Mouse (Mus musculus): ENCODE measurements around the gene Plcd3. TPM values are rescaled to one million over a fixed set of nuclear protein-coding genes. Genes with fewer than 3 reads are reported as not detected.

The Plcd3 gene
- total and polyA plus RNA-seq, 2 experiments from 2014 or later, result 16.3 to 38.9 TPM

GRCm38 (mm10) chr11:103095107-103095670, 6.3 kb downstream of the Plcd3 start:
- peak overlapping the region; percentile 97 for H3K27ac ChIP-seq (ENCODE audit: low read depth)
- no peak overlapping the region for H3K4me3 ChIP-seq (ENCODE audit: low read depth, low read length)
- H3K9me3 ChIP-seq (replicated peaks; ENCODE audit: control insufficient read depth, low read length), result no peaks in the 10 kb centered on the region
- TF ChIP-seq CTCF (IDR thresholded peaks at IDR 0.05; ENCODE audit: low read depth) (no peak), EP300 (IDR thresholded peaks at IDR 0.05; ENCODE audit: low read depth) (no peak)
- DNase-seq (ENCODE audit: low spot score) (no peak), ATAC-seq (ENCODE audit: insufficient read depth, low read depth) (no peak)
- WGBS, result 74% methylated on average over 9 of the region's 9 CpGs
- peaks cover 53% of the 10 kb centered on the region for H3K4me1 ChIP-seq (ENCODE audit: control insufficient read depth, insufficient read depth)
- no peak overlapping the region for H3K4me2 ChIP-seq (ENCODE audit: low read depth, low read length)
- no peaks in the 10 kb centered on the region for H3K36me3 ChIP-seq (replicated peaks; ENCODE audit: control insufficient read depth, insufficient read depth, low read length)
- no peaks in the 10 kb centered on the region for H3K27me3 ChIP-seq (ENCODE audit: control insufficient read depth, insufficient read depth, low read length)
- H3K9ac ChIP-seq (replicated peaks; ENCODE audit: low read depth, low read length), result no peak overlapping the region

DNA sequence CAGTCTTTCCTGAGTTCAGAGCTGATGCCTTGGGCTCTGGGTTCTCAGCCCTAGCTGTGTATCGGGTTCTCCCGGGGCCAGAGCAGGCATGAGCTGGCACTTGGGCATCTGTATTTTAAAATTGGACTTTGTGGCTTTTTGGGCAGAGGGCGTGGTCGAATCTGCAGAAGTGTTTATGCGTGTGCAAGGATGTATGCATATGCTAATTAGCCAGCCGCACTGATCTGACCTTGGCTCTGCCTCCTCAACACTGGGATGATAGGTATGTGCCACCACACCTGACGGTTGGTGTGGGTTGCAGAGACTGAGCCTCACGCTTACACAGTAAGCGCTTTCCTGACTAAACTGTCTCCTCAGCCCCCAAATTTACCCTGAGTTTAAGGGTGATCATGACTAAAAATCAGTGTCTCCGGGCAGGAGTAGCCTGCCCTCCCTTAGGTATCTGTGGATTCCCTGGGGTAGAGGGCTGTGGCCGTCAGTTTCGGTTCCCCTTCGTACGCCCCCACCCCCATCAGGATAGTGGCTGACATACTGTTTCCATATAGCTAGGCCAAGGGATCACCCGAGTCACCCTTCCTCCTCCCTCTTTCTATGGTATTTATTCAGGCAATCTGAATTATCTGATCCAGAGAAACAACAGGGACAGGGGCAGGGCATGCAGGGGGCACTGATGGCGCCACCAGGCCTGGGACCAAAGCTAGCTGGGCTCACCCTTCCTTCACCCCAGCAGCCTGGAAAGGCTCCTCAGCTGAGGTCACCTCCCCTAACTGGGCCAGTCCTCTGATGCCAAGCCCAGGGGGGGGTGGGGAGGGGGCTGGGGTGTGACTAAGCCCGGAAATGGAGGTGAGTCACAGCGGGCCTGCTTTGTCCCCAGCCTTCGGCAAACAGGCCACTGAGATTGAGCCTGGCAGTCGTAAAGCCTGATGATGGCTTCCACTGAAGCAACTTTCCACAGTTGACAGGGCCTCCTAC, 7.3 kb downstream of the Plcd3 start:
- no peak overlapping the region for H3K4me2 ChIP-seq (ENCODE audit: low read depth, low read length)
- peak overlapping the region; percentile 30; the same call in 1 of the 2 replicates for H3K9ac ChIP-seq (replicated peaks; ENCODE audit: low read depth, low read length)
- H3K36me3 ChIP-seq (replicated peaks; ENCODE audit: control insufficient read depth, insufficient read depth, low read length), result no peaks in the 10 kb centered on the region
- H3K4me1 ChIP-seq (ENCODE audit: control insufficient read depth, insufficient read depth), result peaks cover 52% of the 10 kb centered on the region
- WGBS, result 56% methylated on average over 20 of the region's 20 CpGs
- H3K9me3 ChIP-seq (replicated peaks; ENCODE audit: control insufficient read depth, low read length), result no peaks in the 10 kb centered on the region
- TF ChIP-seq EP300 (IDR thresholded peaks at IDR 0.05; ENCODE audit: low read depth) (no peak), CTCF (IDR thresholded peaks at IDR 0.05; ENCODE audit: low read depth) (no peak)
- no peaks in the 10 kb centered on the region for H3K27me3 ChIP-seq (ENCODE audit: control insufficient read depth, insufficient read depth, low read length)
- H3K4me3 ChIP-seq (ENCODE audit: low read depth, low read length), result no peak overlapping the region
- peak; percentile 68 for DNase-seq (ENCODE audit: low spot score)
- peak overlapping the region; percentile 97 for H3K27ac ChIP-seq (ENCODE audit: low read depth)
- peak; percentile 40 for ATAC-seq (ENCODE audit: insufficient read depth, low read depth)

- no peak for TF ChIP-seq CTCF (IDR thresholded peaks at IDR 0.05; ENCODE audit: low read depth)
- TF ChIP-seq EP300 (IDR thresholded peaks at IDR 0.05; ENCODE audit: low read depth), result no peak
- no peaks in the 10 kb centered on the region for H3K9me3 ChIP-seq (replicated peaks; ENCODE audit: control insufficient read depth, low read length)
- no peak overlapping the region for H3K4me2 ChIP-seq (ENCODE audit: low read depth, low read length)
- no peak overlapping the region for H3K27ac ChIP-seq (ENCODE audit: low read depth)
- H3K4me3 ChIP-seq (ENCODE audit: low read depth, low read length), result no peak overlapping the region
- no peak overlapping the region for H3K9ac ChIP-seq (replicated peaks; ENCODE audit: low read depth, low read length)
- DNase-seq (ENCODE audit: low spot score) (no peak), ATAC-seq (ENCODE audit: insufficient read depth, low read depth) (no peak)
- H3K36me3 ChIP-seq (replicated peaks; ENCODE audit: control insufficient read depth, insufficient read depth, low read length), result no peaks in the 10 kb centered on the region
- H3K4me1 ChIP-seq (ENCODE audit: control insufficient read depth, insufficient read depth), result peaks cover 44% of the 10 kb centered on the region
- H3K27me3 ChIP-seq (ENCODE audit: control insufficient read depth, insufficient read depth, low read length), result no peaks in the 10 kb centered on the region
- 64% methylated on average over 7 of the region's 7 CpGs for whole genome bisulfite sequencing
Measured at GRCm38 (mm10) chr11:103093306-103093705, 8.2 kb downstream of the Plcd3 start.

DNA sequence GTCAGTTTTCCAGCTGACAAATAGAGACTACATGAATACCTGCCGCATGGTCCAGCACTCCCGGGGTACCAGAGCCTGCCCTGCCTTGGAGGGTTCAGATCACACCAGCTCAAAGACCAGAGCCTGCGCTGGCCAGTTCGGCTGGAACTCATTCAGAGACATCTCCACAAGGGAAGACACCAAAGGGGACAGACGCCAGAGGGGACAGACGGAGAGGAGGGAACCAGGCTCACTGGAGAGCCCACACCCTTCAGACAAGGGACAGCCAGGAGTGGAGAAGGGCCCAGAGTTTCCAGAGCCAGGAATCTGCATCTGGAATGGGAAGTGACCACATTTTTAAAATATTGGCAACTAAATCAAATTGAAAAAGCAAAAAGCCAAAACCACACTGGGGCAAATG, 19.8 kb downstream of the Plcd3 start:
- no peak for DNase-seq (ENCODE audit: low spot score)
- H3K4me3 ChIP-seq (ENCODE audit: low read depth, low read length), result no peak overlapping the region
- no peak overlapping the region for H3K4me2 ChIP-seq (ENCODE audit: low read depth, low read length)
- TF ChIP-seq EP300 (IDR thresholded peaks at IDR 0.05; ENCODE audit: low read depth), result no peak
- no peak for TF ChIP-seq CTCF (IDR thresholded peaks at IDR 0.05; ENCODE audit: low read depth)
- WGBS, result 74% methylated on average over 6 of the region's 6 CpGs
- H3K4me1 ChIP-seq (ENCODE audit: control insufficient read depth, insufficient read depth), result peaks cover 10% of the 10 kb centered on the region
- H3K36me3 ChIP-seq (replicated peaks; ENCODE audit: control insufficient read depth, insufficient read depth, low read length), result peaks cover 32% of the 10 kb centered on the region
- H3K27me3 ChIP-seq (ENCODE audit: control insufficient read depth, insufficient read depth, low read length), result 0 out of 2 replicates have a peak, but pooled peaks cover 3% of the 10 kb centered on the region
- H3K9ac ChIP-seq (replicated peaks; ENCODE audit: low read depth, low read length), result no peak overlapping the region
- no peaks in the 10 kb centered on the region for H3K9me3 ChIP-seq (replicated peaks; ENCODE audit: control insufficient read depth, low read length)
- H3K27ac ChIP-seq (ENCODE audit: low read depth), result no peak overlapping the region
- ATAC-seq (ENCODE audit: insufficient read depth, low read depth), result no peak

DNA sequence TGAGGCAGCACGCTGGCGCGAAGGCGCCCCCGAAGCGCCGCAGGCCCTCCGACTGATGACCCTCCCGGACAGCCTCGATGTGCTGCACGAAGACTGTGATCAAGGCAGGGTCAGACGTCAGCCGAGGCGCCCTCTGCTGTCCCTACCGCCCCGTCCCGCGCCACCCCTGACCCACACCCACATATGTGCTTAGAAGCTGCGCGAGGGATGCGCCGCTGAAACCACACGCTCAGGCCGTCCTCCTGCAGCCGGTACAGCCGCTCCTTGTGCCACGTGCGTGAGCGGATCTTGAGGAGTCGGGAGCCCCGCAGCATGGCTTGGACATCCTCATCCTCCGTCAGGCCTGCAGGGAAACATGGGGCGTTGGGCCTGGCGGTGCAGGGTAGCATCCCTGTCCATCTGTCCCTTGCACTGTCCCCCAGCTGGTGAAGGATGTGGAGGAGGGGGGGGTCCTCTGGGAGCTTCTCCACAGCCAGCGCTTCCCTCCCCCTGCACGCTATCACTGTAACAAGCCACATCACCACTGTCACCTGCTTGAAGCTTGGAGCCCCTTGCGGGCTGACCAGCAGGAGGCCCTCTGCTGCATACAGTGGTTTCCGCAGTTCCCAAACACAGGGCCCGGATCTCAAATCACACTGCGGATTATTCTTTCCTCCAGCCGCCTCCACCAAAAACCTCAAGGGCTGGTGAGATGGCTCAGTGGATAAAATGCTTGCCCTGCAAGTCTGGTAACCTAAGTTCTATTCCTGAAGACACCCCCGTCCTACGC, 21.0 kb downstream of the Plcd3 start:
- ATAC-seq (ENCODE audit: insufficient read depth, low read depth) (peak; percentile 55; the same call in 1 of the 2 replicates), DNase-seq (ENCODE audit: low spot score) (no peak)
- H3K27ac ChIP-seq (ENCODE audit: low read depth), result no peak overlapping the region
- WGBS, result 16% methylated on average over 42 of the region's 43 CpGs
- no peaks in the 10 kb centered on the region for H3K9me3 ChIP-seq (replicated peaks; ENCODE audit: control insufficient read depth, low read length)
- peaks cover 35% of the 10 kb centered on the region for H3K36me3 ChIP-seq (replicated peaks; ENCODE audit: control insufficient read depth, insufficient read depth, low read length)
- peaks cover 10% of the 10 kb centered on the region for H3K4me1 ChIP-seq (ENCODE audit: control insufficient read depth, insufficient read depth)
- peak; percentile 34 for TF ChIP-seq CTCF (IDR thresholded peaks at IDR 0.05; ENCODE audit: low read depth)
- TF ChIP-seq EP300 (IDR thresholded peaks at IDR 0.05; ENCODE audit: low read depth), result no peak
- 0 out of 2 replicates have a peak, but pooled peaks cover 3% of the 10 kb centered on the region for H3K27me3 ChIP-seq (ENCODE audit: control insufficient read depth, insufficient read depth, low read length)
- no peak overlapping the region; the same call in 1 of the 2 replicates for H3K9ac ChIP-seq (replicated peaks; ENCODE audit: low read depth, low read length)
- H3K4me3 ChIP-seq (ENCODE audit: low read depth, low read length), result peak overlapping the region; percentile 25
- peak overlapping the region; percentile 45 for H3K4me2 ChIP-seq (ENCODE audit: low read depth, low read length)
